14 mouse cellular contexts compared by ENCODE assay signal in genomic region chr1:18416297-18416732, GRCm38 (mm10).
A peak's percentile ranks its signal among the peaks of the same experiment; 100 is the strongest.
DNase-seq lines count a peak whose midpoint lies in the region; ATAC-seq and TF ChIP-seq lines count a peak whose summit lies in the region.
"Had no signal": no experiment of that assay in that cellular context is flagged by ENCODE, and none has a peak within 500 bp of the region (broad histone marks: within the 10 kb centered on the region; RNA-seq: fewer than 3 reads in every experiment).

No protein-coding gene starts in this region.

- DNase-seq in gastrocnemius, adult 2 months, result no peak
- no peak for DNase-seq in gastrocnemius, postnatal 14 days
- DNase-seq in left cerebral cortex, postnatal 36 days (ENCODE audit: low spot score in 2 of 2), result no peak
- no peak for DNase-seq in left cerebral cortex, adult 9 months (ENCODE audit: low spot score in 2 of 2)
- DNase-seq: cerebellum, adult 9-11 months; heart, postnatal 10 days; kidney, adult 18-20 months; layer of hippocampus, adult 9-11 months; lung, adult 18-20 months had no signal

- H3K4me2 ChIP-seq in kidney, embryonic 15.5 days, result no peak overlapping the region
- no peak overlapping the region for H3K4me2 ChIP-seq in kidney, embryonic 16.5 days (replicated peaks; ENCODE audit: low read depth, low read length)
- peak overlapping the region; percentile 27 for H3K4me2 ChIP-seq in hindbrain, embryonic 12.5 days (replicated peaks)
- peak overlapping the region; percentile 5; the same call in 1 of the 2 replicates for H3K4me2 ChIP-seq in midbrain, embryonic 15.5 days

- H3K4me1 ChIP-seq in kidney, embryonic 15.5 days, result no peaks in the 10 kb centered on the region
- no peaks in the 10 kb centered on the region for H3K4me1 ChIP-seq in kidney, embryonic 16.5 days (ENCODE audit: insufficient read depth, low read length)
- peaks cover 9% of the 10 kb centered on the region for H3K4me1 ChIP-seq in hindbrain, embryonic 12.5 days
- peaks cover 10% of the 10 kb centered on the region for H3K4me1 ChIP-seq in midbrain, embryonic 15.5 days
- H3K4me1 ChIP-seq: megakaryocyte, embryonic 14.5 days had no signal

- no peak overlapping the region for H3K27ac ChIP-seq in kidney, embryonic 15.5 days
- H3K27ac ChIP-seq in kidney, embryonic 16.5 days (ENCODE audit: low read length), result no peak overlapping the region
- H3K27ac ChIP-seq in hindbrain, embryonic 12.5 days, result peak overlapping the region; percentile 70
- peak overlapping the region; percentile 82 for H3K27ac ChIP-seq in midbrain, embryonic 15.5 days
- H3K27ac ChIP-seq in gastrocnemius, adult 2 months, result no peak overlapping the region

- peak; percentile 49; the same call in 1 of the 2 replicates for ATAC-seq in kidney, embryonic 15.5 days (replicated peaks; ENCODE audit: low FRiP score)
- no peak for ATAC-seq in kidney, embryonic 16.5 days (ENCODE audit: low FRiP score, low TSS enrichment)
- ATAC-seq in hindbrain, embryonic 12.5 days (ENCODE audit: low FRiP score), result peak; percentile 95
- peak; percentile 89 for ATAC-seq in midbrain, embryonic 15.5 days (replicated peaks)

- 46% methylated on average over 3 of the region's 3 CpGs for WGBS in kidney, embryonic 15.5 days
- WGBS in kidney, embryonic 16.5 days, result 43% methylated on average over 3 of the region's 3 CpGs
- WGBS in hindbrain, embryonic 12.5 days, result 14% methylated on average over 3 of the region's 3 CpGs
- 8% methylated on average over 3 of the region's 3 CpGs for WGBS in midbrain, embryonic 15.5 days

- H3K4me3 ChIP-seq in kidney, embryonic 15.5 days (replicated peaks), result no peak overlapping the region
- H3K4me3 ChIP-seq in kidney, embryonic 16.5 days (ENCODE audit: low read length), result no peak overlapping the region
- H3K4me3 ChIP-seq in hindbrain, embryonic 12.5 days, result no peak overlapping the region
- no peak overlapping the region for H3K4me3 ChIP-seq in midbrain, embryonic 15.5 days
- H3K4me3 ChIP-seq in gastrocnemius, adult 2 months, result no peak overlapping the region
- H3K4me3 ChIP-seq: megakaryocyte, embryonic 14.5 days had no signal

- no peaks in the 10 kb centered on the region for H3K27me3 ChIP-seq in kidney, embryonic 15.5 days
- no peaks in the 10 kb centered on the region for H3K27me3 ChIP-seq in kidney, embryonic 16.5 days (ENCODE audit: insufficient read depth, low read length)
- no peaks in the 10 kb centered on the region for H3K27me3 ChIP-seq in hindbrain, embryonic 12.5 days
- H3K27me3 ChIP-seq in midbrain, embryonic 15.5 days (replicated peaks), result no peaks in the 10 kb centered on the region
- H3K27me3 ChIP-seq: megakaryocyte, embryonic 14.5 days had no signal

- intact Hi-C loops in gastrocnemius, adult 2 months (cut with DNase I), result no loop called here
- intact Hi-C loops in gastrocnemius, postnatal 14 days (cut with DNase I; ENCODE audit: low total_unique reads), result no loop called here
- intact Hi-C loops in left cerebral cortex, postnatal 36 days (cut with DNase I), result no loop called here

- no peaks in the 10 kb centered on the region for H3K36me3 ChIP-seq in kidney, embryonic 15.5 days
- no peaks in the 10 kb centered on the region for H3K36me3 ChIP-seq in kidney, embryonic 16.5 days (ENCODE audit: insufficient read depth, low read length)
- no peaks in the 10 kb centered on the region for H3K36me3 ChIP-seq in hindbrain, embryonic 12.5 days
- no peaks in the 10 kb centered on the region for H3K36me3 ChIP-seq in midbrain, embryonic 15.5 days (replicated peaks)

- H3K9ac ChIP-seq in kidney, embryonic 15.5 days, result no peak overlapping the region
- H3K9ac ChIP-seq in kidney, embryonic 16.5 days (replicated peaks; ENCODE audit: low read length), result no peak overlapping the region
- no peak overlapping the region for H3K9ac ChIP-seq in hindbrain, embryonic 12.5 days
- no peak overlapping the region for H3K9ac ChIP-seq in midbrain, embryonic 15.5 days

- no peak for TF ChIP-seq CTCF in gastrocnemius, adult 2 months (IDR thresholded peaks at IDR 0.05)

- no peaks in the 10 kb centered on the region for H3K9me3 ChIP-seq in kidney, embryonic 15.5 days (replicated peaks)
- H3K9me3 ChIP-seq in kidney, embryonic 16.5 days (ENCODE audit: low read length), result no peaks in the 10 kb centered on the region
- H3K9me3 ChIP-seq in hindbrain, embryonic 12.5 days (replicated peaks), result no peaks in the 10 kb centered on the region
- H3K9me3 ChIP-seq in midbrain, embryonic 15.5 days, result no peaks in the 10 kb centered on the region
- H3K9me3 ChIP-seq: megakaryocyte, embryonic 14.5 days had no signal

Comparison
In these comparisons a context has a peak if more than half of its experiments do, and no peak if none do; other contexts are left out.
1. H3K27ac ChIP-seq: peak in hindbrain, embryonic 12.5 days (single experiment) and midbrain, embryonic 15.5 days (single experiment); none in kidney, embryonic 15.5 days (single experiment), kidney, embryonic 16.5 days (single experiment) and gastrocnemius, adult 2 months (single experiment).
2. H3K4me2 ChIP-seq: peak in hindbrain, embryonic 12.5 days (single experiment) and midbrain, embryonic 15.5 days (single experiment); none in kidney, embryonic 15.5 days (single experiment) and kidney, embryonic 16.5 days (single experiment).